Mouse (Mus musculus) heart, postnatal 14 days (tissue): ENCODE measurements at regions not wholly inside any gene's neighbourhood (a gene's known extent, or its start where the extent isn't known, plus 50 kb on each side); places are given as distances from the start of the nearest gene placed in this dataset.
A peak's percentile ranks its signal among the peaks of the same experiment; 100 is the strongest.

Experiments
- DNase-seq, 2 experiments: peaks; one replicate each; pipeline ENCODE4 v3.0.0; 2021 to 2022
- intact Hi-C: fragments of 180-260 bp; cut with DNase I; formaldehyde crosslinking; loops from one replicate; pipeline ENCODE4 v1.15.1; 2025

DNA sequence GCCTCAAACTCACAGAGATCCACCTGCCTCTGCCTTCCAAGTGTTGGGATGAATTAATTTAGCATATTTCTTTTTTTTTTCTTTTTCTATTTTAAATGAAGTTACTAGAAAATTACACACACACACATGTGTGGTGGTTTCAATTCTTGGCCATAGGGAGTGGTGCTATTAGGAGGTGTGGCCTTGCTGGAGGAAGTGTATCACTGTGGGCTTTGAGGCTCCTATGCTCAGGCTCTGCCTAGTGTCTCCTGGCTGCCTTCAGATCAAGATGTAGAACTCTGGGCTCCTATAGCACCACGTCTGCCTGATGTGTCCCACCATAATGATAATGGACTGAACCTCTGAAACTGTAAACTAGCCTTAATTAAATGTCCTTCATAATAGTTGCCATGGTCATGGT is 66.8 kb upstream of the Haao start:
- intact Hi-C loops, result no loop called here
- no peak for DNase-seq

DNA sequence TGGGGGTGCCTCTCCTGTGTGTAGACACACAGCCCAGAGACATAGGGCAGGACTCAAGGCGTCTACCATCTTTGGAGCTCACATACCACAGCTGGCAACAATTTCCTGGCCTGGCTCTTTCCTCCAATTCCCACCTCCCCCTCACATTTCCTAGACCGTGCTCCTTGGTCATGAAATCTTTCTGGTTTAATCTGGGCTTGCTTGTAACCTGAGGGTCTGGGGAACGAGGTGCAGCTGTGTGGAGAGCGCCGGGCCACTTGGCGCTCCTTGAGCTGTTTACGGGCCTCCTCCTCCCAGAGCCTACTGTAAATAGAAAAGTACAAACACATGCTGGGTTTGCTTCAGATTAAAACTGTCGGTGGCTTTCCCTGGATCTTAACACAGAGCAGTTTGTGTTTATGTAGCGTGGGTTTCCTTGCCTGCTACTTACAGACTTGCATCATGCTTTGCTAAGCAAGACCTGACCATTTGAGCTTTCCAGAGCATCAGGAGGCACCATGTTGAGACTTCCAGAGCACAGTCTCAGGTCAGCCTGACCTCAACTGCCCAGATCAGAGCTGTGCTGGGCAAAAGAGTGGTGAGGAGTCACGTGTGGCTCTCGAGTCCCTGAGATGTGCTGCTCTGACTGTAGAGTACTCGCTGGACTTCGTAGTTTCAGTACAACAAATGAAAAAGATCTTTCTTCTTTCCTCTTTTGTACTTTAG is 66.1 kb upstream of the Haao start:
- DNase-seq, result no peak
- intact Hi-C loops, result no loop called here

DNA sequence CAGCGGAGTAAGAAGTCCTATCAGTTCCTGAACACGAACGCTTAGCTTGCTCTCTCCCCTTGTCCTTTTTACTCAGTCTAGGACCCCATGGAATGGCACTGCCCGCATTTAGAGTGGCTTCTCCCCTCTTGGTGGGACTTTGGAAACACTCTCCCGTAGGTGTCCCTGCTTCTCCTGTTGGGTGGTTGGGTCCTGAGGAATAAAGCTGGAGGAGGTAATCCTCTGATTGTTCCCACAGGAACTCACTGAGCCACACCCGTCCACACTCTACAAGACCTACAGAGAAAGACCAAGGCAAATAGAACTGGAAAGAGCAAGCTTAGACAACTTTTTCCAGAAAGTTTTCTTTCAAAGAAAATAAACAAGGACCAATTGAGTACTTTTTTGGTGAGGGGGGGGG is 64.7 kb upstream of the Haao start:
- DNase-seq, result no peak
- intact Hi-C loops, result no loop called here

DNA sequence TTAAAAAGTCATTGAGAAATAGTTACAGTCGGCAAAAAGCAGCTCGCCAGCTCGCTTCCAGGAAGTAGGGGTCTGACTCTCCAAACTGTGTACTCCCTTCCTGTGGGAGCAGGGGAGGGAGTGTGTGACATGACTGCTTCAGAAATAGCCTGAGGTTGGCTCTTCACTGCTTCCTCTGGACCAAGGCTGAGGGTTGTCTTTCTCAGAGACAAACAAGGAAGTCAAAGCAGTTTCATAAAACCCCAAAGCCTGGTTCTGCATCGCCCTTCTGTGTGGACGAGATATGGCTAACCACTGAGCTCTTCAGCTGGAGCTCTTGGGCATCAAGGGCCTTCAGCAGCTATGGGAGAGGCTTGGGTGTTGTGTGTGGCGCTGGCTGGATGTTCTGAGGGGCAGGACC is 61.0 kb upstream of the Haao start:
- DNase-seq, result peak in 1 of 2 experiments; percentile 30
- intact Hi-C loops, result no loop called here

DNA sequence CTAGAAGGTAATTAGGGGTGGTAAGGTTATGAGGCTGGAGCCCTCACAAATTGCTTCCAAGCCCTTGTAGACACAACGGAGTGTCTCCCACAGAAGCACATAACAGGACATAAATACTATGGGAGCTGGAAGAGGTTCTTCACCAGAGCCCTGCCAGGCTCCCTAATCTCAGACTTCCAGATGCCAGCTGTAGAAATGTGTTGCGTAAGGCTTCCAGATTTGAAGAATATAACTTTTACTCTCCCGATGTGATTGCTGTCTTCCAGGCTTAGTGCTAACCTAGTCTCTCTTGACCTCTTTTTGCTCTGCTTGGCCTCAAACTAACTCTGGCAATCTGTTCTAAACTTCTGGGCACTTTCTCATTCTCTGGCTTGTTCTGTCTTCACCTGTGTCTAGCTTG is 59.8 kb upstream of the Haao start:
- intact Hi-C loops, result no loop called here
- DNase-seq, result no peak

DNA sequence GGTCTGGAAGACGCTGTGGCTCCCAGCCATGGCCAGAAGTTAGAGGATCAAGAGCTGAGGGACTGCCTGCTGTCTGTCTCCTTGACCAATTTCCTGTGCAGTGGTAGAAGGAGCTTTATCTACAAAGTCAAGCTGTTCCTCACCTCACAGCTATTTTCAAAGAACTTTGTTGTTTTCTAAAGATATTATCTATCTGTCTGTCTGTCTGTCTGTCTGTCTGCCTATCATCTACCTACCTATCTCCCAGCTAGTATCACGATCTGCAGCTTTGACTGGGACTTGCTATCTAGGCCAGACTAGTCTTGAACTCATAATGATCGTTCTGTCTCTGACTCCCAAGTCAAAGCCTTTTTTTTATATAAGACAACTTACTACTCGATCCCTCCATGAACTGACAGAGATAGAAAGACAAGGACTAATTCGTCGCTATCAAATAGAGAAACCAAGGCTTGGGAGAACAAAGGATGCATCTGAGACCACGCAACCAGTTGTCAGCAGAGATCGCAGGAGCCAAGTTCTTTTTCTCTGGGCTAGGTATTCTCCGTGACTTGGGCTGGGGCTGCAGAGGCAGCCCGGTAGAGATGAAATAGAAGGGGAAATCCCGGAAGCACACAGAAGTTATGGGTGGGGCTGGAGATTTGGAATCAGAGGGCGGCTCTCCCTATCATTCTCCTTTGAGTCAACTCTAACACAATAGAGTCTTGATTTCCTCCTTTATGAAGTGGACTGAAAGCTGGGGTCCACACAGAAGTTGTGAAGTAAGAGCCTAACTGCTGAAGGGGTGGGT is 59.2 kb upstream of the Haao start:
- intact Hi-C loops, result no loop called here
- DNase-seq, result no peak

DNA sequence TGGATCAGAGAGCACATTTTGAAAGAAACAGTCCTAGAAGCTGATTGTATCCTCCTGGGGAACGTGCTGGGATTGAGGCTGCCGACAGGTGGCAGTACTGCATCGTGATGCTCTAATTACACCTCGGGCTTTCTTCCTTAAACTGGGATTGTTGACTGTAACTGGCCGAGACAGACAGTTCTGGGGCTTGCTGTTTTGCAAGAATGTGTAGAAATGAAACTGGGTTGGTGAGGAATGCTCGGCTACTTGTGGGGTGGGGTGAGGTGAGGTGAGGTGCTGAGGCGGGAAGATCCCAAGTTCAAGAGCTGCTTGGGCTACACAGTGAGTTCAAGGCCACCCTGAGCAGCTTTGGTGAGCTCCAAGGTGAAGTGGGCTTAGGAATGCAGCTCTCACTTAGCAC is 55.7 kb upstream of the Haao start:
- intact Hi-C loops, result loop anchor here (2.0 to 5.0 kb wide), 3 partner anchors 123 to 287 kb away; no protein-coding TSS in a partner anchor
- DNase-seq, result peak; percentile 86

DNA sequence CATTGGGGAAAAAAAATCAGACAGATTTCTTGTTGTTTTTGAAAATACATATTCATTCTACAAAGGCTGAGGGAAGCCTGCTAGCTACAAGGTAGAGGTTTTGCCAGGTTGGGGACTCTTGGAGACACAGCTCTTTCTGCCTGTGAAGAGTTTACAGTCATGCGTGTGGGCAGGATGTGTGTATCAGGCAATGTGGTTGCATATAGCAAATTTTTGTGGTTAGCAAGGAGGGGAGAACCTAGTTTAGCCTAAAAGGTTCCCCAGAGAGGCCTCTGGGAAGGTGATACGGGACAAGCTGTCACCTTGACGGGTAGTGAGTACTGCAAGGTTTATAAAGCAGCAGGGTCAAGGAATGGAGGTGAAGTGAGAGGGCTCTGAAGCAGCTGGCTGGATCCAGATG is 54.8 kb upstream of the Haao start:
- no peak for DNase-seq
- intact Hi-C loops, result loop anchor here (2.0 to 5.0 kb wide), 3 partner anchors 124 to 288 kb away; no protein-coding TSS in a partner anchor

DNA sequence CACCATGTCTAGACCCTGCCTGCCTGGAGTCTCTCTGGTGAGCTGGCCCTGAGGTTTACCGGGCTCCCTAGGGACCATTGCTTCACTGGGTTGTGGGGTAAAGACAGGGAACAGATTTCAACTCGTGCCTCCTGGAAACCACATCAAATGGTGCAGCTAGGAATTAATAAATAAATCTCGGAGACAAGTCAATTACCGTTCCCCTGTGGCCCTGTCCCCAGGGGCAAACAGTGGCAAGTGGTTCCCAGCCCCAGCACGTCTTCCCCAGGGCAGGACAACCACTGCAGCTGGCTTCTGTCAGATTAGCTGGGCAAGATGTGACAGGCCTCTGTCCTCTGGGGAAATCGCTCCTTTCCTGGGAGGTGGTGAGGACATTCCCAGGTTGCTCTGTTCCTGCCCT is 54.3 kb upstream of the Haao start:
- intact Hi-C loops, result loop anchor here (2.0 to 5.0 kb wide), 3 partner anchors 125 to 289 kb away; no protein-coding TSS in a partner anchor
- DNase-seq, result no peak

DNA sequence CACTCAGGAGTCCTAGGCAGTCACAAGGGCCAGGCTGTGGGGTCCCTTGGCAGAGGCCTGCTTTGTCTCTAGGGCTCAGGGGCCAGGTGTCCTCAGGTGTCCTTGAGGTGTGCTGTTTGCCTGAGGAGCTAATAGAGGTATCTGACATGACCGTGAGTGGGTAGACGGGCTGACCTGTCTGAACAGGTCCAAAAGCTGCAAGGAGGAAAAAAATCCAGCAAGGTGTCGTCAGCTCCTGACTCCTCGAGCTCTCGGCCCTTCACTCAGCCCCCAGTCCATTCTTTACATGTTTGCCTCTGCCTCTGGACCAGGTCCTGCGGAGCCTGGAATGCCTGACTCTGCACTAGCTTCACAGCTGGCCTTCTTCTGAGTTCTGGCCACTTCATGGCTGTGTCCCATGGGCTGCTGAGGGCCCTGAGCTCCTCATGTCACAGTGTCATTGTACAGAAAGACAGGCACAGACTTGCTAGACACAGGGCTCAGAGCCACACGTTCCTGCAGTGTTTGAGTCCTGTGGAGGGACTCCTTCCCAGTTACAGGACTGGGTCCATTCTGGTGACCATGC is 51.9 kb upstream of the Haao start:
- intact Hi-C loops, result loop anchor here (2.0 to 5.0 kb wide), 2 partner anchors 213 to 485 kb away; no protein-coding TSS in a partner anchor
- DNase-seq, result peak in 1 of 2 experiments; percentile 23

DNA sequence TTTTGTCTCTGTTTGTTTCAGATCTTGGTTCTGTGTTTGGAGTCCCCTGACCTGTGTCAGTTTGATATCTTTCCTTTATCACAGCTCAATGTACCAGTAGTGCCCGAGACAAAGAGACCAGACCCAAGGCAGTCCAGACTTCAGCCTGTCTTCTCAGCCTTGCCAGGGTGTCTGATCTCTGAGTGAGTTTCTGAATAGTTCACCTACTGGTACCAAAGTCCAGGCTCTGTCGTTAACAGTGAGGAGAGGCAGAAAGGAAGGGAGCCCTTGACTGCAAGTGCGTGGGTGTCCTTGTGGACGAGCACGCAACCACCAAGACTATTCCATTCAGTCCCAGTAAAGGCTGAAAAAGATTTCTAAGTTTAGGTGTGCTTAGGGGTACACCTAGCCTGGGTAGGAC is 50.8 kb upstream of the Haao start:
- no peak for DNase-seq
- intact Hi-C loops, result loop anchor here (2.0 kb wide), 1 partner anchor 486 kb away; no protein-coding TSS in a partner anchor
